Comparison of ENCODE assay signal across 8 mouse cellular contexts in the genomic region with DNA sequence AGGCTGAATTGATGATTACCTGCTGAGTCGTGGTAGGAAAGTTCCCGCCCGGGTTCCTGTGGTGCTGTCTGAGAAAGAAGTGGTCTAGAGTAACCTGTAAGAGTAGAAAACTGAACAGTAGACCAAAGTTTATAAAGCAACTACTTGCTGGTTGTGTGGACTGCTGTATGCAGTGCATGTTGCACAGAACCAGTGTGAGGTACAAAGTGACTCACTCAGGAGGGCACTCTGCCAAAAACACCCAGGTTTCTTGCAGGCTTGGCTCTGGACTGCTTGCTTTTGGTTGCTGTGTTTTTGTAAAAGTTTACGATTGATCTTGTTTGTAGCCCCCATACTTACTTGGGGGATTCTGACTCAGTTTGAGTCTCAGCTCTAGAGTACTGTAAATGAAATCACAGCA. TPM values are rescaled to one million over a fixed set of nuclear protein-coding genes. Genes with fewer than 3 reads are reported as not detected.
DNase-seq lines count a peak whose midpoint lies in the region; ATAC-seq and TF ChIP-seq lines count a peak whose summit lies in the region.

No protein-coding gene starts in this region.

- 0 out of 2 replicates have a peak, but pooled peaks cover 4% of the 10 kb centered on the region for H3K36me3 ChIP-seq in neural tube, embryonic 13.5 days
- H3K36me3 ChIP-seq in macrophage (ENCODE audit: inconsistent target): peaks cover 15% of the 10 kb centered on the region; the same call in 1 of the 2 replicates

- H3K27ac ChIP-seq in neural tube, embryonic 13.5 days (replicated peaks): no peak overlapping the region
- H3K27ac ChIP-seq in layer of hippocampus, adult 2 months: no peak overlapping the region
- peak overlapping the region; percentile 10; the same call in 1 of the 2 replicates for H3K27ac ChIP-seq in macrophage

- WGBS in neural tube, embryonic 13.5 days: 47% methylated on average over 4 of the region's 4 CpGs
- WGBS in macrophage (ENCODE audit: missing documents): 31% methylated on average over 4 of the region's 4 CpGs

- no peaks in the 10 kb centered on the region for H3K4me1 ChIP-seq in neural tube, embryonic 13.5 days (replicated peaks)

- no peaks in the 10 kb centered on the region for H3K9me3 ChIP-seq in neural tube, embryonic 13.5 days

- intact Hi-C loops in heart, postnatal 25 days (cut with DNase I): no loop called here

- TF ChIP-seq CTCF in layer of hippocampus, adult 2 months (conservative IDR thresholded peaks at IDR 0.05): no peak

- no peak overlapping the region for H3K9ac ChIP-seq in neural tube, embryonic 13.5 days

- H3K4me2 ChIP-seq in neural tube, embryonic 13.5 days: no peak overlapping the region

- no peaks in the 10 kb centered on the region for H3K79me2 ChIP-seq in macrophage (ENCODE audit: inconsistent target)

- peak; percentile 57; the same call in 1 of the 2 replicates for ATAC-seq in neural tube, embryonic 13.5 days (ENCODE audit: low read depth)

- no peak overlapping the region for H3K4me3 ChIP-seq in neural tube, embryonic 13.5 days
- no peak overlapping the region for H3K4me3 ChIP-seq in layer of hippocampus, adult 2 months
- H3K4me3 ChIP-seq in macrophage (ENCODE audit: inconsistent target): no peak overlapping the region

- no peaks in the 10 kb centered on the region for H3K27me3 ChIP-seq in neural tube, embryonic 13.5 days

- no peak for DNase-seq in neural tube, embryonic 10.5 days (ENCODE audit: extremely low spot score, low spot score)
- peak; percentile 71 for DNase-seq in cerebellum, adult 9-11 months
- DNase-seq in heart, postnatal 25 days (ENCODE audit: low spot score): peak; percentile 38
- peak; percentile 19 to 46 for DNase-seq in layer of hippocampus, adult 2 months (ENCODE audit: low spot score in 2 of 2)
- peak; percentile 41 for DNase-seq in testis, postnatal 14 days (ENCODE audit: low spot score)
- DNase-seq in spleen, postnatal 36 days (ENCODE audit: low spot score in 2 of 2): no peak

RNA-seq across cellular contexts. Expression of a gene that starts 15.4 kb away (rescaled TPM):
- 4.6 and 5.9 TPM in 2 replicates for polyA plus RNA-seq in neural tube, embryonic 13.5 days (2015; fragmentation: Nextera tagmentation; extraction: Ambion mirVana)
- 10 to 100 TPM; 18.4 to 18.8 TPM for total RNA-seq in heart, postnatal 25 days (2021)
- total RNA-seq in layer of hippocampus, adult 2 months (2021): 1 to 10 TPM; 8.3 to 9.7 TPM
- total RNA-seq in macrophage (2018; cell fraction: chromatin; rRNA removed): 100 to 1,000 TPM in 7 of 26 experiments, 10 to 100 TPM in 19; 19.9 to 142 (median 79.2) TPM
- total RNA-seq in macrophage (2018; cell fraction: cytosol; rRNA removed): 10 to 100 TPM; 14.1 to 44.1 (median 24.6) TPM
- total RNA-seq in macrophage (2018; cell fraction: nucleus; rRNA removed): 100 to 1,000 TPM in 2 of 26 experiments, 10 to 100 TPM in 24; 24.5 to 104 (median 57.7) TPM
- polyA plus RNA-seq in macrophage (2018): 27.0 to 33.0 TPM (median 32.7 TPM) in 3 replicates

RNA-seq across cellular contexts. Expression of a gene that starts 32.0 kb away (rescaled TPM):
- 425 and 477 TPM in 2 replicates for polyA plus RNA-seq in neural tube, embryonic 13.5 days (2015; fragmentation: Nextera tagmentation; extraction: Ambion mirVana)
- total RNA-seq in heart, postnatal 25 days (2021): 100 to 1,000 TPM; 338 to 361 TPM
- total RNA-seq in layer of hippocampus, adult 2 months (2021): 100 to 1,000 TPM; 254 to 257 TPM
- 100 to 1,000 TPM; 284 to 637 (median 437) TPM for total RNA-seq in macrophage (2018; cell fraction: chromatin; rRNA removed)
- 100 to 1,000 TPM; 384 to 573 (median 438) TPM for total RNA-seq in macrophage (2018; cell fraction: cytosol; rRNA removed)
- 100 to 1,000 TPM; 313 to 540 (median 402) TPM for total RNA-seq in macrophage (2018; cell fraction: nucleus; rRNA removed)
- 349 to 995 TPM (median 450 TPM) in 3 replicates for polyA plus RNA-seq in macrophage (2018)

RNA-seq across cellular contexts. Expression of a gene that starts 46.2 kb away (rescaled TPM):
- 70.2 and 74.2 TPM in 2 replicates for polyA plus RNA-seq in neural tube, embryonic 13.5 days (2015; fragmentation: Nextera tagmentation; extraction: Ambion mirVana)
- 10 to 100 TPM; 50.2 to 54.3 TPM for total RNA-seq in heart, postnatal 25 days (2021)
- 10 to 100 TPM; 34.4 to 35.1 TPM for total RNA-seq in layer of hippocampus, adult 2 months (2021)
- total RNA-seq in macrophage (2018; cell fraction: chromatin; rRNA removed): 100 to 1,000 TPM in 6 of 26 experiments, 10 to 100 TPM in 20; 26.2 to 130 (median 74.0) TPM
- 10 to 100 TPM; 18.0 to 33.1 (median 24.8) TPM for total RNA-seq in macrophage (2018; cell fraction: cytosol; rRNA removed)
- total RNA-seq in macrophage (2018; cell fraction: nucleus; rRNA removed): 100 to 1,000 TPM in 6 of 26 experiments, 10 to 100 TPM in 20; 43.1 to 132 (median 69.0) TPM
- 28.4 to 33.3 TPM (median 31.0 TPM) in 3 replicates for polyA plus RNA-seq in macrophage (2018)

Comparison
In these comparisons a context has a peak if more than half of its experiments do, and no peak if none do; other contexts are left out.
1. DNase-seq: peak in cerebellum, adult 9-11 months (single experiment), heart, postnatal 25 days (single experiment), layer of hippocampus, adult 2 months (2 of 2) and testis, postnatal 14 days (single experiment); none in neural tube, embryonic 10.5 days (single experiment) and spleen, postnatal 36 days (0 of 2).